Mouse (Mus musculus) retina, postnatal 7 days (tissue): Measurements from ENCODE around the gene Dock4.

Experiments used
- DNase-seq: peaks from one replicate; pipeline ENCODE4 v3.0.0-alpha.2; 2012; ENCODE audit warnings: low read depth, low spot score

Gene Dock4

GRCm38 (mm10) chr12:40462693-40463235 lies 17.0 kb downstream of the Dock4 start:
- DNase-seq, result no peak

DNA sequence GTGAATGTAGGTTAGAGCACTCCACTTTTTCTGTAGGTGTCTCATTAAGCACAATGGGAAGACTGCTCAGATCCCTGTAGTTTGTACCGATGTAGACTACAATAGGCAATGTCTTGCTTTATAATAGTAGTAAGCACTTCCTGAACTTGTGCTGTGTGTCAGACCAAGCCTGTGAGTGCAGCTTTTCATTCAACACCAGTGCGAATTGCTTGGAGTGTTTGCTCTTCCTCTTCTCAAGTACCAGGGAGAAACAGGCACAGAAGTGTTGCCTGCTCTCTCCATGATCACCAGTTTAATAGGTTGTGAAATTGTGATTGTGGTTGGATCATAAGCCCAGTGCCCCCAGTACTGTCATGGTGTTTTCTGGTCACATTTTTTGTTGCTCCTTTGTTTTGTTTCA lies 18.1 kb downstream of the Dock4 start:
- no peak for DNase-seq

- DNase-seq, result no peak
Measured at GRCm38 (mm10) chr12:40464282-40464681, 18.5 kb downstream of the Dock4 start.

- DNase-seq, result no peak
Measured at GRCm38 (mm10) chr12:40468235-40468634, 22.5 kb downstream of the Dock4 start.

DNA sequence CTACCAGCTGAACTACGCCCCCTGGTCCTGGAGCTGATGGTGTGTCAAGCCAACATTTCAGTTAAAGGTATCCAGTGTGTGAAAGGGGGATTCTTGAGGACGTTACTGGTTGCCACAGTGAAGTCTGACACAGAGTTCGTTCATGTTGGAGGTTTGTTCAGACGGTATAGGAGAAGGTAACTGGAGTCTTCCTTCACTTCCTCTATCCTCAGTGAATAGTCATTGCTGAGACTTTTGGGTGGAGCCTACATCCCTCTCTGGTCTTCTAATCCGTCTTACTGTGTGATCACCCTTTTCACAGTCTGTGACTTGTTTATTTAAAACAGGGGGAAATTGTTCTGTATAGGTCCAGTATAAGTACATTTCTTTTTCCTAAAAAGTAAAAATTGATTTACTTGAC lies 23.3 kb downstream of the Dock4 start:
- no peak for DNase-seq

DNA sequence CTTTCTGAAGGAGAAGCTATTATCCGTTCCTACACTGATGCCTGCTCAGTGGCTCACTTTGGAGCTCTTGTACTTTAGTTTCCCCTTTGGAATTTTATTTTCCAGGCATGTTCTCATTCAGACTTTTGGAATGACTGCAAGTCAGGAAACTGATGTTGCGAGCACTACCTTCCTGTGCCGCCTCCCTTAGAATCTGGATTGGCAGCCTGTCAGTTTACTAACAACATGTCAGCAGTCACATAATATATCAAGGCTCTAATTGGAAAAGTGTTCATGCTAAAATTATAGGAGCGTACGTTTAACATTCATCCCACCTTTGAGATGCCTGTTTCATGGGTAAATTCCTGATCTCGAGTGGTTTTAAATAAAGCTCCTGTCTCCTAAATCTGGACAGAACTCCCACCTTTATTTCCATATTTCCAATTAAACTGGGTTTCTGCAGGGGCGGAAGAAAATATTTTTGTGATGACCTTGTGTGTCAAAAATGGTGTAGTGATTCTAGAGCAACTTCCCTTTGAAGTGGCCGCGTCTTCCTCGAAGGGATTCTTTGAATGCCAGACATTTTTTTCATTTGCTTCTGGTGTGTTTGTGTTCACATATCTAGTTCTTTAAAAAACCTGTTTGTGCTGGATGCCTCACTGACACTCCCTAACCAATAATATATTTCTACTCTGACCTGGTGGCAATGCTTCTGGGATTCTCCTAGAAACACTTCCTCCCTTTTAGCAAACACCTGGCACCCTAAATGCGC lies 26.1 kb downstream of the Dock4 start:
- DNase-seq, result no peak

GRCm38 (mm10) chr12:40473709-40474108 lies 28.0 kb downstream of the Dock4 start:
- no peak for DNase-seq

DNA sequence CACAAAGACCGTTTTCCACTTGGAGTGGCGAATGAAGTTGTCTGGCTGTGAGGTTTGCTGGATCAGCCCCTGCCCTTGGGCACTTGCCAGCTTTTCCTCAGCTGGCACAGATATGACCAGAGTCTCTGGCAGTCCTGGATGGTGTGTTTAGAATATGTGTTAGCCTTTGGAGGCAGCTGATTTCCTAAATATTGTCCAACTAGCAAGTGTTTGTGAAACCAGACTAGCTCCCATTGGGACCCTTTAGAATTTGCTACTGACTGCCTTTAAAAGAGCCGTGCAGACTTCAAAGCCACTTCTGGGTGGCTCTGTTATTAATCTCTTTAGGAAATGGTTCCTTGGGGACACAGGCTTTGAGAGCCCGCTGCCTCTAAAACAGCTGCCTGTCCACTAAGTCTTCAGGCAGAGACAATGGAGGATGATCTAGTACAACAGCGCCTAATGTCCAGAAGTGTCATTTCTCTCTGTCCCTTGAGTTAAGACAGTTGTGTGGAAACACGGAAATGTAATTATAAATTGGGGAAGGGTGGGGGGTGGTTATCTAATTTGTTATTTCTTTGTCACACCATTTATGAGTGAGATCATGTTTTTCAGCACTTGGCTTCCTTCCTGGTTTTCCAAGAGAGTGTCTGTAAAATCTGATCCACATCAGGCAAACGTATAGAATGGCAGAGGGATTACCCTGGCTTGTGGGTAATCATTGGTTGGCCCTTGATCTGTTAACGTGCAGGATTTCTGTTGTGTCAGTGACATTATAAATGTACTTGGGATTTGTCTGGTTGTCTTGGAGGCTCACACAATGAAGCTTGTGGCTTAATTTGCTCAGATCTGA lies 32.1 kb downstream of the Dock4 start:
- no peak for DNase-seq

GRCm38 (mm10) chr12:40484224-40484623 lies 38.5 kb downstream of the Dock4 start:
- DNase-seq, result no peak

GRCm38 (mm10) chr12:40485210-40485609 lies 39.5 kb downstream of the Dock4 start:
- DNase-seq, result no peak

- DNase-seq, result no peak
Measured at GRCm38 (mm10) chr12:40486047-40486837, 40.5 kb downstream of the Dock4 start.

DNA sequence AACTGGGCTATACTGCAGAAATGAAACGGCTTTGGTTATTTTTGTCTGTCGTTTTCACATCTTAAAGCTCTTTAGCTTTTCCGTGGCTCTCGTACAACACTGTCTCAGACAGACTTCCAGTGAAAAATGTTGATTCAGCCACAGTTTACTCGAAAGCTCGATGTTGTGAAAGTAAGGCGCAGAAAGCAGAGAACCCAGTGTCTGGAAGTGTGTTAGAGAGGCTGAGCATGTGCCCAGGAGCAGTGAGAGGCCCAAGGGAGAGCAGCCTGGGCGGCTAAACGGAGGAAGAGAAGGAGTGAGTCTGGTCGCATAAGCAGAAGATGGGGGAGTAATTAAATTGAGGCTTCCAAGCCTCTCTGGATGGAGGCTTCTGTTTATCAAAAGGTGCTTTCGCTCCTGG lies 50.6 kb downstream of the Dock4 start:
- DNase-seq, result no peak

GRCm38 (mm10) chr12:40497806-40498205 lies 52.1 kb downstream of the Dock4 start:
- no peak for DNase-seq

GRCm38 (mm10) chr12:40498250-40498671 lies 52.5 kb downstream of the Dock4 start:
- no peak for DNase-seq

DNA sequence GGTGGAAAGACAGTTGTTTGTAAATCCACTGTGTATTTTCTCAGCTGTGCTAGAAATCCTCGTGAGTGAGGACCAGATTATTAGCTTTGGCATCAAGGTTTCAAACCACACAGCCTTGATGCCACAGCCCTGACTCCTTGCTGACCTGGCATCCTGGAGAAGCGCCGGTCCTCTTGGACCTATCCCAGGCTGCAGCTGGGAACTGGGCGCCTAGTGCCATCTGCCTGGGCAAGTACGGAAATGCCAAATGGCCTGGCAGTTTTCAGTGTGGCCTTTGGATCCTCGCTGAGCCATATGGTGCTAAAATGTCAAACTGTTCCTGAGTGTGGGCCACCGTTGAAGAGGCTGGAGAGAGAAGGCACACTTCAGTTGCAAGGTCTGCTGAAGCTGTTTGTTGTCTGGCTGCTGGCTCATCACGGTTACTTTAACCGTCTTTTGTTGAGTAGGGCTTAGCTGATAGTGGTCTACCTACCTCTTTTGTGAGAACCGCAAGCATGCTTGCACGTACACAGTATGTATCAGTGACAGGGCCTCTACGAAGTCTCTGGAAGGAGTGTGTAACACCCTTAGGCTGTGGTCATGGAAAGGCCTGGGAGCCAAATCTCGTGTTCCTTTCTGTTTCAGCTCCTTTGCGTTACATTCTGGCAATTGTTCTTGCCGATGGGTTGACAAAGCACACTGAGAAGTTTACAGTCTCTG lies 53.3 kb downstream of the Dock4 start:
- no peak for DNase-seq

DNA sequence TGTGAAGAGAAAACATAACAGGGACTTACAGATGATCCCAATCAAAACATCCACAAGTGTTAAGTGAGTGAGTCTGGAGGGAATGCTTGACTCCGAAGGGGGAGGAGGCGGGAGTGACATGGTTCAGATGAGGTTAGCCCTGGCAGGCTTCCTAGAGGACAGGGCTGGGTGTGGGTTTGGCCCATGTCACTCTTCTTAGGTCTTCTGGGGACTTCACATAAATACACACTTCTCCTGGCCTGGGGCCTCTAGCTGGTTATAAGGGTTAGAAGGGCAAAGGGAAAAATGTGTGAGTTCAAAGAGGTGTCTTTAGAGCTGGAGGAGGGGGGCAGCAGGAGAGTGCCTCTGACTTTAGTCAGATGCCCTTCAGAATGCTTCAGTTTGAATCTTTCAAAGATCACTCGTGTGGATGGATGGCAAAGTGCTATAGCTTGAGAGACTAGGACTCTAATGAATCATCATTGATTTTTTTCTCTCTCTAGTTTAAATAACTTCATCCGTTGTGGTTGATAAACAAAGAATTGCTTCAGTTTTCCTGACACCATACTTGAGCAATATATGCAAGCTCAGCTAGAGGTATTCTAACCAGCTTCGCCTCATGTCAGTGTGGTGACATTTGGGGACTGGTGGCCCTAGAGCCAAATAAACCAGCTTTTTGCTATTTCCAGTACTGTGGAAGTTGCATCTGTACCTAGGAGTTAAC lies 54.0 kb downstream of the Dock4 start:
- no peak for DNase-seq

- no peak for DNase-seq
Measured at GRCm38 (mm10) chr12:40501141-40501540, 55.4 kb downstream of the Dock4 start.

GRCm38 (mm10) chr12:40503520-40503919 lies 57.8 kb downstream of the Dock4 start:
- DNase-seq, result no peak

GRCm38 (mm10) chr12:40504687-40505086 lies 58.9 kb downstream of the Dock4 start:
- no peak for DNase-seq

DNA sequence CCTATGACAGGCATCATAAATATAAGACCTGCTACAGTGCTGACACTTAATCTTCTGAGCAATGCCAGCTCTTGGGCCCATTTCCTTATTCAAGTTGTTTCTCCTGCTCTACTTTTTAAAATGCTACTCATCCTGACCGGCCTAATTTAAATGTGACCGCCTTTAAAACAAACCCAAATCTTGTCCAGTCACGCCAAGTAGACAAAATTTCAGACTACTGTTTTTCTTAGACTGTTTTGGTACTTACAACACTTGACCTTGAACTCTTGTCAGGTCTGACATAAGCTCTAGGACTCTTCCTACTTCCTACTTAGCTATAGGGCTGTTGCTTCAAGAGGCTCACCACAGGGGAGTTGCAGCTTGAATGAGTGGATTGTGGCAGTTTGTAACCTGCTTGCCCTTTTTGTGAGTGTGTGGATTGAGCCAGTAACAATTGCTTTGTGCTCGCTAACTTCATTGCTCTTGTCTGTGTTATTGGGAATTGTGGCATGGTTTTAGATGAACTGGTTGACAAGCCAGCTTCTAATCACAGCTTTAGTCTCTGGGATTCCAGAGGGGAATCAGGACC lies 62.2 kb downstream of the Dock4 start:
- DNase-seq, result no peak
